Mouse (Mus musculus) C2C12 (cell line): Measurements from ENCODE around the gene Tab2.

Source experiments
- CTCF ChIP-seq: IDR thresholded peaks from one replicate; pipeline ENCODE4 v1.5.1; 2011; ENCODE audit not compliant: control insufficient read depth, insufficient read depth, insufficient read length
- FOSL1 ChIP-seq: IDR thresholded peaks from one replicate; pipeline ENCODE4 v1.8.0; 2011; ENCODE audit warnings: mild to moderate bottlenecking, low read length; ENCODE audit not compliant: poor library complexity, insufficient read depth, severe bottlenecking
- MAX ChIP-seq: IDR thresholded peaks from one replicate; pipeline ENCODE4 v1.6.1; 2011; ENCODE audit warnings: mild to moderate bottlenecking, control low read depth

DNA sequence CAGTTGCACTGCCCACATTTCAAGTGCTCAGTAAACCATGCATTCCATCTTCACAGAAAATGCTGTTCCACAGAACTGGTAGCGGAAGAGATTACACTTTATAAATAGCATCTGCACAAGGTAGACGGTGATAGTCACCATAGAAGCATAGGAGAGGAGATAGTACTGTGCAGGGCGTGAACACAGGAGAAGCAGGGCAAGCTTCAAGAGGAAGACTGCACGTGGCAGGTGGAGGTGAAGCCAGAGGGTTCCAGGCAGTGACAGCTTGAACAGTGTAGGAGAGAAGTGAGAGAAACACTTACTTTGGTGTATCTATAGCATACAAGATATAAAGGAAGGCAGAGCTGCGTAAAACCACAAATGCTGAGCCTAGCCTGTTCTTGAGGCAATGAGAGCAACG, 3.0 kb upstream of the Tab2 start:
- TF ChIP-seq CTCF (no peak), MAX (no peak), FOSL1 (no peak)
